Mouse (Mus musculus): ENCODE data around the gene Pdcd5. TPM values are rescaled to one million over a fixed set of nuclear protein-coding genes. Genes with fewer than 3 reads are reported as not detected.

Gene Pdcd5
- polyA plus RNA-seq, 1 experiment from 2014 or later, result 162 TPM

DNA sequence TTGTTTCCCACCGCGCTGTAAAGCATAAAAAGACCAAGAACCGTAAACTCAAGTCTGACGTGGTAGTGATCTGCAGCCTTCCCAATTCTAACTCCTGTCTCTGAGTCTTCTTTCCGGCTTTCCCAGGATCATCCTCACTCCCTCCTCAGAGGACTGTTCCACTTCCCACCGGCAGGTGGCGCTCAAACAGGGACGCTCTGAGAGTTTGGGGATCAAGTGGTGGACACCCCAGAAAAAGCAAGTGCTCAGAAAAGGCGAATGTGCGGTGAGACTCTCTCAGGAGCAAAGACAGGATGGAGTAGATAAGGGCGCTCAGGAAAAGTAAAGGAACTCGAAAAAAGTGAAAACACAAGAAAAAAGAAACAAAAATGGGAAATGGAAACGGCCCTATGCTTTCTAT, 39.4 kb upstream of the Pdcd5 start:
- Histone ChIP-seq H3K9ac (replicated peaks) (no peak overlapping the region), H3K4me2 (ENCODE audit: low read depth, low read length) (peak overlapping the region; percentile 56), H3K4me1 (ENCODE audit: insufficient read depth) (no peaks in the 10 kb centered on the region), H3K27ac (ENCODE audit: low read depth) (no peak overlapping the region), H3K36me3 (replicated peaks; ENCODE audit: insufficient read depth, low read length) (peaks cover 4% of the 10 kb centered on the region; the same call in 1 of the 2 replicates), H3K9me3 (ENCODE audit: low read length) (no peaks in the 10 kb centered on the region), H3K27me3 (ENCODE audit: insufficient read depth, low read length) (no peaks in the 10 kb centered on the region), H3K4me3 (ENCODE audit: low read depth, low read length) (no peak overlapping the region)
- ATAC-seq (peak; percentile 56; the same call in 1 of the 2 replicates), DNase-seq (peak; percentile 56)
- WGBS (ENCODE audit: insufficient replicate concordance), result 30% methylated on average over 13 of the region's 13 CpGs
- TF ChIP-seq EP300 (IDR thresholded peaks at IDR 0.05; ENCODE audit: low read depth), result no peak
- peak; percentile 89 for TF ChIP-seq CTCF (IDR thresholded peaks at IDR 0.05; ENCODE audit: low read depth)

DNA sequence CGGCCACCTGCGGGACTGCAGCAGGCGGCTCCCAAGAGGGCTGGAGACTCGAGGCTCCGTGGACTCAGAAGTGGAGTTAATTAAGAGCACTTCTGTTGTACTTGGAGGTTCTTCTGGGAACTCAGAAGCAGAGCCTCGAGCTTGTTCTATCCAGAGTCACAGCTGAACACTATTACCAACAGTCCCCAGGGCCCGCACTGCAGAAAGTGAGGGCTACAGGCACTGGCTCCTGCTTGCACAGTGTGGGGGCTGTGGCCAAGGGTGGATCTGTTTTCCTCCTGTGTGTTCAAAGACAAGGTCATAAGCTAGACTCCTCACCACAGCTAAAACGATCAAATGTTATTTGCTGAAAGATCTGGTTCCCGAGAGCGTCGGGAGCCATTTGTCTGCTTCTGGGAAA, 38.9 kb upstream of the Pdcd5 start:
- TF ChIP-seq EP300 (IDR thresholded peaks at IDR 0.05; ENCODE audit: low read depth) (no peak), CTCF (IDR thresholded peaks at IDR 0.05; ENCODE audit: low read depth) (no peak)
- H3K4me2 ChIP-seq (ENCODE audit: low read depth, low read length), result no peak overlapping the region
- DNase-seq (no peak), ATAC-seq (no peak)
- WGBS (ENCODE audit: insufficient replicate concordance), result 69% methylated on average over 11 of the region's 11 CpGs
- no peaks in the 10 kb centered on the region for H3K9me3 ChIP-seq (ENCODE audit: low read length)
- no peaks in the 10 kb centered on the region for H3K27me3 ChIP-seq (ENCODE audit: insufficient read depth, low read length)
- peaks cover 4% of the 10 kb centered on the region; the same call in 1 of the 2 replicates for H3K36me3 ChIP-seq (replicated peaks; ENCODE audit: insufficient read depth, low read length)
- H3K4me1 ChIP-seq (ENCODE audit: insufficient read depth), result no peaks in the 10 kb centered on the region
- H3K9ac ChIP-seq (replicated peaks), result no peak overlapping the region
- no peak overlapping the region for H3K27ac ChIP-seq (ENCODE audit: low read depth)
- no peak overlapping the region for H3K4me3 ChIP-seq (ENCODE audit: low read depth, low read length)

GRCm38 (mm10) chr7:35683409-35684122, 36.2 kb upstream of the Pdcd5 start:
- H3K4me2 ChIP-seq (ENCODE audit: low read depth, low read length), result no peak overlapping the region

DNA sequence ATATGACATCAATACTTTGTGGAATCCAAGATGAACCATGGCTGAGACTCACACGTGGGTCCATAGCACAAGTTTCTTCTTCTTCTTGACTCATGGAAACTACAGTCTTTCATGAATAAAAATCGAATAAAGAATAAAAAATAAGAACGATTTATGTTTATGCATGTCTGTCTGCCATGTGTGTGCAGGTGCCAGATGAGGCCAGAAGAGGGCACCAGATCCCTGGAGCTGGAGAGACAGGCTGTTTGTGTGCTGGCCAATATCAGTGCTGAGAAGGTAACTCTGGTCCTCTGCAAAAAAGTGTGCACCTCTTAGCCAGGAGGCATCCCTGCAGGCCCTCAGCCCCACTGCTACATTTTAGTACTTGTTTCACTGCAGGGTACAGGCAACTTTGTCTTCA, 34.2 kb upstream of the Pdcd5 start:
- Histone ChIP-seq H3K4me2 (ENCODE audit: low read depth, low read length) (no peak overlapping the region), H3K27me3 (ENCODE audit: insufficient read depth, low read length) (no peaks in the 10 kb centered on the region), H3K4me3 (ENCODE audit: low read depth, low read length) (no peak overlapping the region), H3K27ac (ENCODE audit: low read depth) (no peak overlapping the region), H3K9ac (replicated peaks) (no peak overlapping the region), H3K4me1 (ENCODE audit: insufficient read depth) (no peaks in the 10 kb centered on the region), H3K9me3 (ENCODE audit: low read length) (no peaks in the 10 kb centered on the region), H3K36me3 (replicated peaks; ENCODE audit: insufficient read depth, low read length) (no peaks in the 10 kb centered on the region)
- no peak for TF ChIP-seq EP300 (IDR thresholded peaks at IDR 0.05; ENCODE audit: low read depth)
- peak; percentile 44 for TF ChIP-seq CTCF (IDR thresholded peaks at IDR 0.05; ENCODE audit: low read depth)
- DNase-seq, result no peak
- no peak for ATAC-seq
- WGBS (ENCODE audit: insufficient replicate concordance), result 74% methylated on average over 3 of the region's 3 CpGs

More at GRCm38 (mm10) chr7:35683409-35684122, 36.2 kb upstream of the Pdcd5 start:
- H3K4me3 ChIP-seq (ENCODE audit: low read depth, low read length), result no peak overlapping the region
- 73% methylated on average over 6 of the region's 6 CpGs for WGBS (ENCODE audit: insufficient replicate concordance)
- H3K36me3 ChIP-seq (replicated peaks; ENCODE audit: insufficient read depth, low read length), result no peaks in the 10 kb centered on the region
- no peaks in the 10 kb centered on the region for H3K27me3 ChIP-seq (ENCODE audit: insufficient read depth, low read length)
- ATAC-seq (no peak), DNase-seq (no peak)
- no peaks in the 10 kb centered on the region for H3K9me3 ChIP-seq (ENCODE audit: low read length)
- H3K9ac ChIP-seq (replicated peaks), result no peak overlapping the region
- no peak for TF ChIP-seq CTCF (IDR thresholded peaks at IDR 0.05; ENCODE audit: low read depth)
- no peak for TF ChIP-seq EP300 (IDR thresholded peaks at IDR 0.05; ENCODE audit: low read depth)
- H3K27ac ChIP-seq (ENCODE audit: low read depth), result no peak overlapping the region
- H3K4me1 ChIP-seq (ENCODE audit: insufficient read depth), result no peaks in the 10 kb centered on the region

- ATAC-seq (no peak), DNase-seq (no peak)
- Histone ChIP-seq H3K4me1 (ENCODE audit: insufficient read depth) (no peaks in the 10 kb centered on the region), H3K27me3 (ENCODE audit: insufficient read depth, low read length) (no peaks in the 10 kb centered on the region), H3K4me3 (ENCODE audit: low read depth, low read length) (no peak overlapping the region), H3K4me2 (ENCODE audit: low read depth, low read length) (no peak overlapping the region), H3K27ac (ENCODE audit: low read depth) (no peak overlapping the region), H3K9me3 (ENCODE audit: low read length) (no peaks in the 10 kb centered on the region), H3K36me3 (replicated peaks; ENCODE audit: insufficient read depth, low read length) (no peaks in the 10 kb centered on the region), H3K9ac (replicated peaks) (no peak overlapping the region)
- WGBS (ENCODE audit: insufficient replicate concordance), result 78% methylated on average over 4 of the region's 4 CpGs
- TF ChIP-seq CTCF (IDR thresholded peaks at IDR 0.05; ENCODE audit: low read depth) (no peak), EP300 (IDR thresholded peaks at IDR 0.05; ENCODE audit: low read depth) (no peak)
These were observed 31.7 kb upstream of the Pdcd5 start for GRCm38 (mm10) chr7:35678976-35679375.

GRCm38 (mm10) chr7:35668066-35669041, 21.0 kb upstream of the Pdcd5 start:
- ATAC-seq (no peak), DNase-seq (no peak)
- 69% methylated on average over 18 of the region's 18 CpGs for WGBS (ENCODE audit: insufficient replicate concordance)

More at GRCm38 (mm10) chr7:35668066-35669041, 21.0 kb upstream of the Pdcd5 start:
- no peaks in the 10 kb centered on the region for H3K36me3 ChIP-seq (replicated peaks; ENCODE audit: insufficient read depth, low read length)
- no peak overlapping the region for H3K4me3 ChIP-seq (ENCODE audit: low read depth, low read length)
- TF ChIP-seq CTCF (IDR thresholded peaks at IDR 0.05; ENCODE audit: low read depth), result no peak
- TF ChIP-seq EP300 (IDR thresholded peaks at IDR 0.05; ENCODE audit: low read depth), result no peak
- H3K27ac ChIP-seq (ENCODE audit: low read depth), result no peak overlapping the region
- no peaks in the 10 kb centered on the region for H3K27me3 ChIP-seq (ENCODE audit: insufficient read depth, low read length)
- H3K9me3 ChIP-seq (ENCODE audit: low read length), result no peaks in the 10 kb centered on the region
- H3K4me2 ChIP-seq (ENCODE audit: low read depth, low read length), result no peak overlapping the region
- H3K4me1 ChIP-seq (ENCODE audit: insufficient read depth), result no peaks in the 10 kb centered on the region
- no peak overlapping the region for H3K9ac ChIP-seq (replicated peaks)

Data from liver, postnatal 0 days (tissue).